Mouse (Mus musculus) G1E (cell line): ENCODE results near the gene Acot4.

ENCODE experiments used
- CTCF ChIP-seq: IDR thresholded peaks from 2 replicates; pipeline ENCODE4 v1.5.1; 2012; ENCODE audit warnings: low read depth, low read length, inconsistent platforms, mixed read lengths
- GATA1 ChIP-seq: IDR thresholded peaks from 2 replicates; pipeline ENCODE4 v1.6.1; 2012; ENCODE audit warnings: borderline replicate concordance, low read length, inconsistent platforms, mixed read lengths

GRCm38 (mm10) chr12:84068296-84068695 lies 30.1 kb downstream of the Acot4 start:
- TF ChIP-seq CTCF (no peak), GATA1 (no peak)
